Mouse (Mus musculus) liver, embryonic 12.5 days (tissue): ENCODE measurements around the gene Cenpu. TPM values are rescaled to one million over a fixed set of nuclear protein-coding genes. Genes with fewer than 3 reads are reported as not detected.
A peak's percentile ranks its signal among the peaks of the same experiment; 100 is the strongest.

Experiments
- ATAC-seq: fragments of 200-750 bp; cut with Nextera tagmentation; 2 replicates; pipeline ENCODE4 v1.8.0; 2017; ENCODE audit warnings: moderate number of reproducible peaks, mild to moderate bottlenecking, moderate library complexity
- H3K27ac ChIP-seq: fragments of 300-500 bp; sonication (generic); 2 replicates; pipeline ENCODE4 v1.5.1; 2016; ENCODE audit warnings: mild to moderate bottlenecking
- H3K27me3 ChIP-seq: fragments of 300-500 bp; sonication (generic); replicated peaks from 2 replicates; pipeline ENCODE4 v1.6.1; 2016; ENCODE audit warnings: mild to moderate bottlenecking, moderate library complexity
- H3K36me3 ChIP-seq: fragments of 300-500 bp; sonication (generic); 2 replicates; pipeline ENCODE4 v1.6.1; 2016; ENCODE audit warnings: mild to moderate bottlenecking, moderate library complexity
- H3K4me1 ChIP-seq: fragments of 300-500 bp; sonication (generic); 2 replicates; pipeline ENCODE4 v1.6.1; 2016
- H3K4me2 ChIP-seq: fragments of 300-500 bp; sonication (generic); 2 replicates; pipeline ENCODE4 v1.6.1; 2016; ENCODE audit warnings: mild to moderate bottlenecking, moderate library complexity
- H3K4me3 ChIP-seq: fragments of 300-500 bp; sonication (generic); 2 replicates; pipeline ENCODE4 v1.5.1; 2016; ENCODE audit warnings: mild to moderate bottlenecking, moderate library complexity
- H3K9ac ChIP-seq: fragments of 300-500 bp; sonication (generic); 2 replicates; pipeline ENCODE4 v1.6.1; 2016; ENCODE audit warnings: mild to moderate bottlenecking, moderate library complexity
- H3K9me3 ChIP-seq: fragments of 300-500 bp; sonication (generic); replicated peaks from 2 replicates; pipeline ENCODE4 v1.6.1; 2016; ENCODE audit warnings: mild to moderate bottlenecking, moderate library complexity
- WGBS: fragments of 180-500 bp; shearing (Covaris S2); methylation state at CpG from one replicate; pipeline ENCODE4 v1.1.7; 2016; ENCODE audit not compliant: insufficient replicate concordance; 5-methylcytosine and 5-hydroxymethylcytosine counted together
- polyA plus RNA-seq: library from polyadenylated mRNA; unstranded; fragments of >200 nt; fragmentation: Nextera tagmentation; extraction: Ambion mirVana; gene quantifications from 2 replicates; pipeline ENCODE4 v1.2.1, GENCODE M21; 2016

The Cenpu gene
- polyA plus RNA-seq, 1 experiment from 2014 or later = 22.2 TPM

GRCm38 (mm10) chr8:46585576-46585975 lies 33.7 kb downstream of the Cenpu start:
- H3K9ac ChIP-seq = no peak overlapping the region
- ATAC-seq = no peak
- no peaks in the 10 kb centered on the region for H3K27me3 ChIP-seq
- no peak overlapping the region for H3K4me2 ChIP-seq
- H3K4me1 ChIP-seq = peaks cover 36% of the 10 kb centered on the region
- peaks cover 51% of the 10 kb centered on the region for H3K36me3 ChIP-seq
- no peak overlapping the region for H3K27ac ChIP-seq
- H3K4me3 ChIP-seq = no peak overlapping the region
- H3K9me3 ChIP-seq = no peaks in the 10 kb centered on the region
- 78% methylated on average over 3 of the region's 3 CpGs for WGBS

GRCm38 (mm10) chr8:46587911-46588310 lies 36.1 kb downstream of the Cenpu start:
- ATAC-seq = peak; percentile 85
- no peak overlapping the region for H3K4me3 ChIP-seq
- peaks cover 31% of the 10 kb centered on the region for H3K36me3 ChIP-seq
- peak overlapping the region; percentile 79 for H3K27ac ChIP-seq
- no peaks in the 10 kb centered on the region for H3K9me3 ChIP-seq
- H3K9ac ChIP-seq = 0 out of 2 replicates have a peak overlapping the region, but pooled peaks have one; percentile 1
- no peaks in the 10 kb centered on the region for H3K27me3 ChIP-seq
- peaks cover 48% of the 10 kb centered on the region for H3K4me1 ChIP-seq
- 18% methylated on average over 5 of the region's 5 CpGs for WGBS
- H3K4me2 ChIP-seq = peak overlapping the region; percentile 31

GRCm38 (mm10) chr8:46588663-46589062 lies 36.8 kb downstream of the Cenpu start:
- no peak overlapping the region for H3K4me3 ChIP-seq
- H3K9me3 ChIP-seq = no peaks in the 10 kb centered on the region
- peak; percentile 73 for ATAC-seq
- H3K4me2 ChIP-seq = no peak overlapping the region
- peak overlapping the region; percentile 54 for H3K27ac ChIP-seq
- WGBS = 48% methylated on average over 2 of the region's 2 CpGs
- no peak overlapping the region for H3K9ac ChIP-seq
- H3K27me3 ChIP-seq = no peaks in the 10 kb centered on the region
- H3K36me3 ChIP-seq = peaks cover 36% of the 10 kb centered on the region
- H3K4me1 ChIP-seq = peaks cover 49% of the 10 kb centered on the region

- Histone ChIP-seq H3K4me2 (no peak overlapping the region), H3K9ac (no peak overlapping the region), H3K27ac (no peak overlapping the region), H3K36me3 (peaks cover 47% of the 10 kb centered on the region), H3K27me3 (no peaks in the 10 kb centered on the region), H3K4me3 (no peak overlapping the region), H3K4me1 (peaks cover 59% of the 10 kb centered on the region), H3K9me3 (no peaks in the 10 kb centered on the region)
- 69% methylated on average over 8 of the region's 8 CpGs for WGBS
- no peak for ATAC-seq
Observed at GRCm38 (mm10) chr8:46593067-46593466, 41.2 kb downstream of the Cenpu start.

GRCm38 (mm10) chr8:46593772-46594171 lies 41.9 kb downstream of the Cenpu start:
- H3K36me3 ChIP-seq = peaks cover 50% of the 10 kb centered on the region

GRCm38 (mm10) chr8:46595593-46595992 lies 43.8 kb downstream of the Cenpu start:
- WGBS = 38% methylated on average over 2 of the region's 2 CpGs
- Histone ChIP-seq H3K4me3 (no peak overlapping the region), H3K27me3 (no peaks in the 10 kb centered on the region), H3K4me2 (no peak overlapping the region), H3K9me3 (no peaks in the 10 kb centered on the region), H3K36me3 (peaks cover 44% of the 10 kb centered on the region), H3K4me1 (peaks cover 71% of the 10 kb centered on the region), H3K9ac (no peak overlapping the region), H3K27ac (peak overlapping the region; percentile 27; the same call in 1 of the 2 replicates)
- no peak for ATAC-seq

More at GRCm38 (mm10) chr8:46593772-46594171, 41.9 kb downstream of the Cenpu start:
- Histone ChIP-seq H3K27me3 (no peaks in the 10 kb centered on the region), H3K4me1 (peaks cover 62% of the 10 kb centered on the region), H3K9ac (no peak overlapping the region), H3K4me2 (no peak overlapping the region), H3K27ac (no peak overlapping the region), H3K9me3 (no peaks in the 10 kb centered on the region), H3K4me3 (no peak overlapping the region)
- ATAC-seq = no peak
- 70% methylated on average over 2 of the region's 2 CpGs for WGBS

GRCm38 (mm10) chr8:46596530-46596929 lies 44.7 kb downstream of the Cenpu start:
- Histone ChIP-seq H3K27ac (no peak overlapping the region), H3K4me2 (no peak overlapping the region), H3K4me1 (peaks cover 70% of the 10 kb centered on the region), H3K27me3 (no peaks in the 10 kb centered on the region), H3K9ac (no peak overlapping the region), H3K9me3 (no peaks in the 10 kb centered on the region), H3K36me3 (peaks cover 44% of the 10 kb centered on the region), H3K4me3 (no peak overlapping the region)
- WGBS = 68% methylated on average over 2 of the region's 2 CpGs
- no peak for ATAC-seq

- no peak overlapping the region for H3K4me3 ChIP-seq
- no peaks in the 10 kb centered on the region for H3K27me3 ChIP-seq
- H3K9ac ChIP-seq = no peak overlapping the region
- no peaks in the 10 kb centered on the region for H3K9me3 ChIP-seq
- no peak for ATAC-seq
- H3K4me2 ChIP-seq = no peak overlapping the region
- H3K4me1 ChIP-seq = peaks cover 67% of the 10 kb centered on the region
- H3K36me3 ChIP-seq = peaks cover 42% of the 10 kb centered on the region
- WGBS = 58% methylated on average over 2 of the region's 2 CpGs
- 0 out of 2 replicates have a peak overlapping the region, but pooled peaks have one; percentile 11 for H3K27ac ChIP-seq
Observed at GRCm38 (mm10) chr8:46597411-46597810, 45.6 kb downstream of the Cenpu start.

- Histone ChIP-seq H3K9ac (no peak overlapping the region), H3K36me3 (peaks cover 42% of the 10 kb centered on the region), H3K4me2 (no peak overlapping the region), H3K4me1 (peaks cover 67% of the 10 kb centered on the region), H3K27ac (no peak overlapping the region), H3K9me3 (no peaks in the 10 kb centered on the region), H3K27me3 (no peaks in the 10 kb centered on the region), H3K4me3 (no peak overlapping the region)
- WGBS = 83% methylated on average over 2 of the region's 2 CpGs
- ATAC-seq = no peak
Observed at GRCm38 (mm10) chr8:46598114-46598513, 46.3 kb downstream of the Cenpu start.

GRCm38 (mm10) chr8:46598753-46599152 lies 46.9 kb downstream of the Cenpu start:
- ATAC-seq = peak; percentile 45; the same call in 1 of the 2 replicates
- WGBS = 62% methylated on average over 5 of the region's 5 CpGs

GRCm38 (mm10) chr8:46599314-46599904 lies 47.6 kb downstream of the Cenpu start:
- Histone ChIP-seq H3K4me1 (peaks cover 63% of the 10 kb centered on the region), H3K27ac (peak overlapping the region; percentile 50), H3K27me3 (no peaks in the 10 kb centered on the region), H3K4me3 (no peak overlapping the region), H3K4me2 (no peak overlapping the region), H3K36me3 (peaks cover 37% of the 10 kb centered on the region), H3K9ac (no peak overlapping the region), H3K9me3 (no peaks in the 10 kb centered on the region)
- WGBS = 40% methylated on average over 7 of the region's 7 CpGs
- ATAC-seq = peak; percentile 65

More at GRCm38 (mm10) chr8:46598753-46599152, 46.9 kb downstream of the Cenpu start:
- no peak overlapping the region for H3K9ac ChIP-seq
- H3K4me1 ChIP-seq = peaks cover 66% of the 10 kb centered on the region
- H3K27ac ChIP-seq = peak overlapping the region; percentile 50; the same call in 1 of the 2 replicates
- peaks cover 40% of the 10 kb centered on the region for H3K36me3 ChIP-seq
- H3K4me3 ChIP-seq = no peak overlapping the region
- H3K4me2 ChIP-seq = no peak overlapping the region
- no peaks in the 10 kb centered on the region for H3K27me3 ChIP-seq
- H3K9me3 ChIP-seq = no peaks in the 10 kb centered on the region

GRCm38 (mm10) chr8:46600959-46601707 lies 49.3 kb downstream of the Cenpu start:
- no peaks in the 10 kb centered on the region for H3K27me3 ChIP-seq
- H3K4me3 ChIP-seq = no peak overlapping the region
- no peak overlapping the region for H3K4me2 ChIP-seq
- H3K36me3 ChIP-seq = peaks cover 41% of the 10 kb centered on the region
- H3K27ac ChIP-seq = no peak overlapping the region
- H3K4me1 ChIP-seq = peaks cover 53% of the 10 kb centered on the region
- no peak overlapping the region for H3K9ac ChIP-seq
- H3K9me3 ChIP-seq = no peaks in the 10 kb centered on the region
- no peak for ATAC-seq
- WGBS = 58% methylated on average over 10 of the region's 10 CpGs
